Mouse (Mus musculus) olfactory bulb, adult 2 months (tissue): Measurements from ENCODE around the gene Anp32e.

Source experiments
- CTCF ChIP-seq: fragments of 200-500 bp; IDR thresholded peaks from 2 replicates; pipeline ENCODE4 v1.5.1; 2012; ENCODE audit warnings: low read depth, mild to moderate bottlenecking, low read length, moderate library complexity; ENCODE audit not compliant: insufficient read depth
- POLR2A ChIP-seq: fragments of 200-500 bp; IDR thresholded peaks from 2 replicates; pipeline ENCODE4 v1.6.1; 2012; ENCODE audit warnings: mild to moderate bottlenecking, low read depth, low read length, moderate library complexity; ENCODE audit not compliant: insufficient read depth

- TF ChIP-seq CTCF (no peak), POLR2A (peak; percentile 67)
Measured at GRCm38 (mm10) chr3:95928658-95929503, at the start of gene Anp32e.
